Mouse (Mus musculus) heart, embryonic 15.5 days (tissue): ENCODE results near the gene Fam13c. TPM values are rescaled to one million over a fixed set of nuclear protein-coding genes. Genes with fewer than 3 reads are reported as not detected.

ENCODE experiments used
- polyA plus RNA-seq: library from polyadenylated mRNA; unstranded; fragments of >200 nt; fragmentation: Nextera tagmentation; extraction: Ambion mirVana; gene quantifications from 2 replicates; pipeline ENCODE4 v1.2.1, GENCODE M21; 2015

Gene Fam13c
- polyA plus RNA-seq, 1 experiment from 2014 or later, result 10.1 TPM

Other genes starting within 250 kb of the Fam13c start
- 0.76 and 0.98 TPM in 2 replicates for gene Mrln, start 235.8 kb upstream of the Fam13c start, polyA plus RNA-seq
- gene Slc16a9, start 195.4 kb upstream of the Fam13c start, polyA plus RNA-seq, result 0.96 and 1.9 TPM in 2 replicates
- gene Phyhipl, start 215.5 kb downstream of the Fam13c start, polyA plus RNA-seq, result 1.4 and 1.9 TPM in 2 replicates